Mouse (Mus musculus) frontal cortex, postnatal 36 days (tissue): ENCODE results near the gene Lnx1.

Experiments used
- DNase-seq, 2 experiments: peaks; one replicate each; pipeline ENCODE4 v3.0.0; 2022; ENCODE audit warnings: low spot score in 2 of 2

The Lnx1 gene

DNA sequence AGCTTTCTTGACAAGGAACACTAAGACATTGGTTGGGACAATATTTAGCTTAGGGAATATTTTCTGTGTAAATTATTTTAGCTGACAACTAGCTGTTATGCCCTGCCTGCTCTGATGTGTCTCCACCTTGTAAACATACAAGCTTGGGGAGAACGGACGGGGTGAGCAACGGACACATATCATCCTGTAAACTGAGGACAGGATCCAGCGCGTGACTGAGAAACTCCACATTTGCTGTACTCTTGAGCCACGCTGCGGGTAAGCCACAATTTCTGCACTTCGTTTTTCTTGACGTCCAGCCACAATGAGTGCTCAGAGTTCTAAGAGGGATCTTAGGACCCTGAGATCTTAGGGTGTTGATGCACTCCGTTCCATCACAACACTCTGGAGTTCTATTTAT is 48.9 kb downstream of the Lnx1 start:
- DNase-seq: no peak

- DNase-seq: no peak
Measured at GRCm38 (mm10) chr5:74649122-74649521, 53.6 kb downstream of the Lnx1 start.

- no peak for DNase-seq
Measured at GRCm38 (mm10) chr5:74648216-74648615, 54.5 kb downstream of the Lnx1 start.

DNA sequence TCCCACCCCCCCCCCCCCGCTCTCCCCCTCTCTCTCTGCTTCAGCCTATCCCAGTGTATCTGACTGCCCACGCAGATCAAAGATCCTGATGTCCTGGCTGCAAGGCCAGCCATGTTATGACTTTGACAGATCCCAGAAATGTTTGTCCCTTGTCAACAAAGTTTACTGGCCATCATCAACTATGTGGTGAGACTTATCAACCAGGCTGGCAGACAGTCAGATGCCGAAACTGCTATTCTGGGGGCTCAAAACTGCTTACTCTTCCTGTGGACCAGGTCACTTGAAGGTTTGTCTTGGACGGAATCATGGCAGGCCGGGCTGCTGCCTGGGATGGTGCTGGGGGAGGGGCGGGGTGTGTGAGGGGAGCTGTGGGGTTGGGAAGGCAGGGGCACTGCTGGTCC is 55.1 kb downstream of the Lnx1 start:
- DNase-seq: no peak

DNA sequence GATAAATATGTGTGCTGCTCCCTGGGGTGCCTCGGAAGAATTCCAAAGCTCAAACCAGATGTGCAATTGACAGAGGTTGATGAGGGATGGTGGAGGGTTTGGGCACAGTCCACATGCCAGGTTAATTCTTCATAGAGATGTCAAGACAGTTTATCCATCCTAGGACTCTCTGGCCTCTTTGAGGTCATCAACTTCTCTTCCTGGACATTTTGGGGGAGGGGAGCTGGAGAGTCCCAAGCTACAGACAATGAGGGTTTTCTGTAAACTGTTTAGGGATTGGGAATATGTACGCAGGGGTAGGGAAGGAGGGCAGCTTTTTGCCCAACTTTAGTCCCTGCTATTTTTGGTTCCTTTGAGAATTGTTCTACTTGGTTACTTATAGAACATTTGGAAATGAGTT is 60.4 kb downstream of the Lnx1 start:
- DNase-seq: no peak

DNA sequence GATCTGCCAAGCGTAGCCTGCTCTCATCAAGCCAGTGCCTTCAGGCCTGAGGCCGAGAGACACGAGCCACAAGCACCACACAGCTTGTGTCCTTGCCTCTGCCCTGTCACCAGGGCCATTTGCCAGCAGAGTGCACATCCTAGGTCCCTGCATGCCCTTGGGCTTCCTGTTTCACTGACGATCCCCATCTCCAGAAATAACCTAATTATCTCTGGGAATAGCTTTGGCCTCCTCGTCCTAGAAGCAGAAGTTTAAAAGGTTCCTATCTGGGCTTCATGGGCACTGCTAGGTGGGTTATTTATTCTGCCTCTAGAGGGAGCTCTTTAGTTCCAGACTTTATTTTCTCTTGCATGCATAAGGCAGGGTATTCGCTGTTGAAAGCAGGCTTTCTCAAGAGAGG is 61.7 kb downstream of the Lnx1 start:
- peak; percentile 22 to 41 for DNase-seq

- DNase-seq: no peak
Measured at GRCm38 (mm10) chr5:74640504-74640903, 62.2 kb downstream of the Lnx1 start.

DNA sequence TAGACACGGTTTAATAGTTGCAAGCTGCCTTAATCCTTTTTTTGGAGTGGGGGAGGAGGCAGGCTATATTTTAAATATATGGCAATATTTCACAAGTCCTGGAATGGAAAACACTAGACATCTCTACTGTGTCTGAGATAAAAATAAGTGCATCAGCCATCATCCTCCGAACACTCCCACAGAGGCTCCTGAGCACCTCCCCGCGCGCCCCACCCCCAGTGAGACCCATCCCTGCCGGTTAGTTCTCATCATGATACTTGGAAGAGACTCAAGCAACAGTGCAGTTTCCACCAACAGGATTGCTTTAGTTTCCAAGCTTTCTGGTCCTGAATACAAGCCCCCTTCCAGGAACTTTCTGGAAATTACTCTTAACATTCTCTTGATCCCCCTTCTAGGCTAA is 63.2 kb downstream of the Lnx1 start:
- peak; percentile 11 to 33 for DNase-seq

DNA sequence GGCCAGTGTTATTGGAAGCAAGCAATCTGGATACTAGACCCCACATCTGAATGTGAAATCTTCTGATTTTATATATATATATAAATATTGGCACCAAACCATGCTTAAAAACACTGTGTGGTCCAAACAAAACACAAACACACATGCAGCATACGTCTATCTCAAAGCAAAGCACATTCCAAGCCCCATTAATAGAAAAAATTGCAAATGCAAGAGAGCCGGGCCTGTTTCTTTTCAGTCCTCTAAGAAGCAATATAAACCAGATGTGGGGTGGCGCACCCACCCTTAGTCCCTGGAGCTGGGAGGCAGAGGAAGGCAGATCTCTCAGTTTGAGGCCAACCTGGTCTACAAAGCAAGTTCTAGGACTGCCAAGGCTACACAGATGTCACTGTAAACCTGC is 68.3 kb downstream of the Lnx1 start:
- DNase-seq: no peak

GRCm38 (mm10) chr5:74633453-74633852 is 69.3 kb downstream of the Lnx1 start:
- no peak for DNase-seq

GRCm38 (mm10) chr5:74632369-74633114 is 70.2 kb downstream of the Lnx1 start:
- DNase-seq: no peak

- no peak for DNase-seq
Measured at GRCm38 (mm10) chr5:74628001-74628400, 74.7 kb downstream of the Lnx1 start.

DNA sequence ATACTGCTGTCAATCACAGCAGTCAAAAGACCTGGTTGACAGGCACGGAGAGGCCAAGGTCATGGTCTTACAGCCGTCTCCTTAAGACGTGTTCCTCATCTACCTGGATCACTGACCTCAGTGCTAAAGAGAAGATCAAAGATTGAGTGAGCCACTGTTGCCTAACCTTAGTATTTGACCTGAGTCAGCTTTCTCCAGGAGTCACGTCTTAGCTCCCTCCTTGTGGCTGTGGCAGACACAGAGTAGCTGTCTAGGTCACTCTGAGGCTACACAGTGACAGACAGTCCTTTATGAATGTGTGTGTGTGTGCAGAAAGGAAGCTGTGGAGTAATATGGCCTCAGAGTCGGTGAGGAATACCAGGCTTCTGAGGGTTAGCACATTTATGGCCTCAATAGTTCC is 78.3 kb downstream of the Lnx1 start:
- no peak for DNase-seq

- DNase-seq: no peak
Measured at GRCm38 (mm10) chr5:74623316-74624000, 79.3 kb downstream of the Lnx1 start.

GRCm38 (mm10) chr5:74621691-74622470 is 80.8 kb downstream of the Lnx1 start:
- DNase-seq: no peak

GRCm38 (mm10) chr5:74618573-74619059 is 84.1 kb downstream of the Lnx1 start:
- no peak for DNase-seq

- DNase-seq: no peak
Measured at GRCm38 (mm10) chr5:74617816-74618572, 84.7 kb downstream of the Lnx1 start.

DNA sequence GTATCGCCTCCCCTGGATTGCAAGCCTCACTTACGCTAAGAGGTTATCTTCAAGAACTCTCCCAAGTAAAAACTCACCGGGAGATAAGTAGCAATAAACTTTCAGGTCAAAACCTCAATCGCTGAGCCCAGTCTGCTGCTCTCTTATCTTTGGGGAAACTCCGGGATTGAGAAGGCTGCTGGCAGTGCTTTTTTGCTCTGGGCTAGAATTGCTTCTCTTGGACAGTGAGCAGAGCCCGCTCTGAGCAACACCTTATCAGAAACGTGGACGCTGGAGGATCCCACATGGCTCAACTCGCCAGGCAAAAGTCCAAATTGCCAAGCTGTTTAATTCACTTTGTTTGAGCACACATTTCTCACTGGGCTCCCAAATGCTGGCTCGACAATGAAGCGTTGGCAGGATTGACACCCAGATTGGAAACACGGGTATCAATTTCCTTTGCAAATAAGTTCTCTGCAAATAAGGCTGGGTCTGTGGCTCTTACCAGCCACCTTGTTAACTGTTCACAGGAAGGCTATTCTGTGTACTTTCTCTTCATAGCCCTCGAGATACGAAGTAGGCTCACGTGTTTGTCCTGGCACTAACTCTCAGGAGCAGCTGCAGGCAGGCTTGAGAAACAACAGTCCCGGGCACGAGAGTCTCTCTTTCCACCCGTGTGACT is 89.1 kb downstream of the Lnx1 start:
- no peak for DNase-seq

GRCm38 (mm10) chr5:74612713-74613112 is 90.0 kb downstream of the Lnx1 start:
- no peak for DNase-seq

GRCm38 (mm10) chr5:74610511-74610910 is 92.2 kb downstream of the Lnx1 start:
- DNase-seq: no peak

GRCm38 (mm10) chr5:74606213-74606612 is 96.5 kb downstream of the Lnx1 start:
- DNase-seq: no peak
